Mouse (Mus musculus) megakaryocyte, embryonic 14.5 days (primary cell): ENCODE measurements around the gene Fmo6.

Source experiments
- FLI1 ChIP-seq: IDR thresholded peaks from 2 replicates; pipeline ENCODE4 v1.6.1; 2012; ENCODE audit warnings: low read length, inconsistent platforms, mixed read lengths
- GATA1 ChIP-seq: IDR thresholded peaks from 3 replicates; pipeline ENCODE4 v1.6.1; 2012; ENCODE audit warnings: mixed read lengths, low read length, inconsistent platforms, borderline replicate concordance

- TF ChIP-seq GATA1 (no peak), FLI1 (no peak)
Observed at GRCm38 (mm10) chr1:162867396-162867795, 69.9 kb downstream of the Fmo6 start.
